Mouse (Mus musculus) erythroid progenitor cell, adult 5-6 weeks (primary cell): ENCODE measurements around the gene Aagab. TPM values are rescaled to one million over a fixed set of nuclear protein-coding genes. Genes with fewer than 3 reads are reported as not detected.

ENCODE experiments used
- ATAC-seq: replicated peaks from 2 replicates; pipeline ENCODE4 v1.8.0; 2016; ENCODE audit warnings: moderate number of reproducible peaks, mild to moderate bottlenecking, moderate TSS enrichment, inconsistent platforms; ENCODE audit not compliant: poor library complexity, low FRiP score, severe bottlenecking
- total RNA-seq, 2 experiments: library from RNA; stranded (forward) in 1 of 2; stranded (reverse) in 1 of 2; fragments of 150-400 nt in 1 of 2; fragments of 186-747, 209-891 nt in 1 of 2; gene quantifications; 2 replicates each; pipeline versions ENCODE4 v1.2.3 to v1.2.4; 2015 to 2017; ENCODE audit warnings: low replicate concordance in 2 of 2

Aagab gene
- total RNA-seq, 2 experiments from 2014 or later = 14.8 to 24.3 TPM

DNA sequence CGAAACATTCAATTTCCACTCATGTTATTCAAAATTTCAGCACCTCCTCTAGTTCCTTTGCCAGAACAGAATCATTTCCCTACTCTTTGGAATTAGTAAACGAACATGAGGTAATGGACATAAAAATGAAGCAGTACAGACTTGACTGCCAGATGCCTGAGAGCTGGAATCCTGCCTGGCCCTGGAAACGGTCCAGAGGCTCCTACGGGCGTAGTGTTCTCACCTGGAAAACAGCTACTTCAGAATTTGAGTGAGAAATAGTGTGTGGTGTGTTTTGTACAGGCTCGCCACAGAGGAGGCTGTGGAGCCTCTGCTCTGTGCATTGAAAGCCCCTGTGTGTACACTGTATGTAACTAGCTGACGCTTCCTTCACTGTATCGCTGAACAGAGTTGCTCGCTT is 5.8 kb upstream of the Aagab start:
- ATAC-seq = no peak

DNA sequence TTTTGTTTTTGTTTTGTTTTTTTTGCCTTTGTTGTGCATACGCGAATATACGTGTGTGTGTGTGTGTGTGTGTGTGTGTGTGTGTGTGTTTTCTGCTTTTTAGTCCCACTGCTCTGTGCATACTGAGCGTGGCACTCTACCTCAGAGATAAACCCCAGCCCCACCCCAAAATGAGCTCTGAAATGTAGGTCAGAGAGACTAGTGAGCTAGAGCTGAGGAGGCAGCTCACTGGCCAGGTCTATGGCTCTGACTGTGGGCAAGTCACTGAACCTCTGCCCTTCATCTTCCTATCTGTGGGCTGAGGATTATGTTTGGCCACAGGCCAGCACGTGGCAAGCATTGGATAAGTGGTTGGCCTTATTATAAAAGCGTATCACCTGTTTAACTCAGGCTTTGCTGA is 1.4 kb downstream of the Aagab start:
- peak; percentile 56 for ATAC-seq

DNA sequence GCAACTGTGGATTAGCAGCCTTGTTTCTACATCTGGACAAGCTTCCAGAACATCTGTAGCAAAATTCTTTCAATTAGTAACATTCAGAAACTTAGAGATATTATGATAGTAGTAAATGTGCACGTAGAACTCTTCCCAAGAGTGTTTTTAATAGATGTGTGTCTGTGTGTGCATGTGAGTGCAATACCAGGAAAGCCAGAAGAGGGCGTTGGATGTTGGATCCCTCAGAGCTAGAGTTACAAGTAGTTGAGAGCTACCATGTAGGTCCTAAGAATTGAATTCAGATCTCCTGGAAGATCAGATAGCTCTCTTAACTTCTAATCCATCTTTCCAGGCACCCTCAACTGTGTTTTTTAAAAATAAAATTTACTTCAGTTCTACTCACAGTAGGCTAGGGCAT is 4.1 kb downstream of the Aagab start:
- ATAC-seq = no peak

DNA sequence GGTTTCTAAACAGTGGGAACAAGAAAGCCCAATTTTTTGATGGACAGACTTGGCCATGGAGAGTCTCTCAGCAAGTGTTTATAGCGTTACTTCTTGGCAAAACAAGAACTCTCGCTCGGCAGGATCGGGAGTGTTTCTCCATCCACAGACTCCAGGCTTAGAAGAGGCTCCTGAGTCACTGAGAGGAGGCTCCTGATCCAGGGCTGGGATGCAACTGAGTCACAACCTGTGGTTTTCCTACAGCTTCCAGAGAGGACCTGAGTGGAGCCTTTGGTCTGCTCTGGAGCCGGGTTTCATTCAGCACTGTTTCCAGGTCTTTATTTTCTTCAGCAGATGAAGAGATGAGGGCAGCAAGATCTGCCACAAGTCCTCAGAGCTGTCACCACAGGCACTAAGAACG is 5.5 kb downstream of the Aagab start:
- no peak for ATAC-seq

DNA sequence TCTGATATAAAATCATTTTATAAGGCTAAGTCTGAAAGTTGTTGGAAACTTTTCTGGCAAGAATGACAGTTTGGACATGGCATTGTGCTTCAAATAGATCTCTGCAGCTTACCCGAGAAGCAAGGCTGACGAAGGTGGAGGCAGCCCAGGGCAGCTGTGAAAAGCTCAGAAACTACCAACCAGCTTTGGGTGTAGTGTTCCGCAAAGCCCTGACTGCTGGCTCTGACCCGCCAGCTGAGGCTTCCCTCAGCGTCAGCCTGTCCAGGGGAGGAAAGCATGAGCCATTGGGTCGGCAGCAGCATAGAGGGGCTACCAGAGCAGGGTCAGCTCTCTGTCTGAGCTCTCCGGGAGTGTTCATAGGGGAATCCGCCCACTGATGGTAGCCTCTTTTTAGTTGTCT is 6.8 kb downstream of the Aagab start:
- ATAC-seq = no peak

DNA sequence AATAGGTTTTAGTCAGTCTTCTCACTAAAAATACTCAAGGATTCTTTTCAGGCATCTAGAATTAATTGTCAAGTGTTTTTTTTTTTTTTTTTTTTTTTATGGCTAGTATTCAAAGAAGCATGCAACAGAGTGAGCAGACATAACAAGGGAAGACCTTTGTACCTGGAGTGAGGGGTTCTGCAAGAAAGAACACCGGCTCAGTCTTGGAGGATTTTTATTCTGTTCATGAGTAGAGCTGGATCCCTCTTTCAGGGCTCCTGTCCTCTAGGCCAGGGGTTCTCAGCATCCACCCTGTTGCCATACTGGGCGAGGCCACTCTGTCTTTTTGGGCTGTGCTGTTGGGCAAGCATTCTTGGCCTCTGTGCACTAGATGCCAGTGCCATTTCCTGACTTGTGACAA is 7.3 kb downstream of the Aagab start:
- ATAC-seq = no peak

DNA sequence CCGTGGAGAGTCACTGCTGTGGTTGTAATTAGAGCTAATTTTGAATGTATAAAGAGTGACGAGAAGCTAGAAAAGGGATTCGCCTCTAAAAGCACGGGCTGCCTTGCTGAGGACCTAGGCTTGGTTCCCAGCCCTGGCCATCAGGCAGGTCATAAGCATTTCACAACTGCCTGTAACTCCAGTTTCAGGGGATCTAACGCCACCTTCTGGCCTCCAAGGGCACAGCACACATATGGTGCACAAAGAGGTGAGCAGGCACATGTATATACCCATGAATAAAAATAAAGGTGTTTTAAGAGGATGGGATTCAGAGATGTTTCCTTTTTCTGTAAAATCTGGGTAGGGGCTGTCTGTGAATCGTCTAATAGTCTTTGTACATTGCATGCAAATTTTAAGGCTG is 7.8 kb downstream of the Aagab start:
- no peak for ATAC-seq

DNA sequence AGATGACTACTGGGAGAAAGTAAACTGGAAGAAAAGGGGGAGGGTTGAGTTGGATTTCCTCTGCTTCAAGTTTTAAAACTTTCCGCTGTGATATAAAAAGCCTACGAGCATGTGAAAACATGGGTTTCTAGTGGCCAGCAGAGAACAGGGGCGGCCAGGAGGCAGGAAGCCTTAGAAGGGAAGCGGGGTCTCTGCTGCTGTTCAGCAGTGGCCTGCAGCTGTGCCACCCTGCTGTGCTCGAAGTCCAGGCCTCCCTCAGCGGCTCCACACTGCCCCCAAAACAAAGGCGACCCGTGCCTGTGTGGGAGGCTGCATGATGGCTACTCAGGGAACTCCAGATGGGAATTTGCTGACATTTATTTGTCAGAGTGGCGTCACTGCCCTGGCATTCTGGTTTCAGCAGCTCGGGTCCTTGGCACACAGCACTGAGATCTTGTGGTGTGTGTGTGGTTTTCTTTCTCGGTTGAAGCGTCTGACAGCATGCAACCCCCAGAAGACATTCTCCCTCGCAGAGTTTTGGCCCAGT is 8.4 kb downstream of the Aagab start:
- ATAC-seq = no peak

DNA sequence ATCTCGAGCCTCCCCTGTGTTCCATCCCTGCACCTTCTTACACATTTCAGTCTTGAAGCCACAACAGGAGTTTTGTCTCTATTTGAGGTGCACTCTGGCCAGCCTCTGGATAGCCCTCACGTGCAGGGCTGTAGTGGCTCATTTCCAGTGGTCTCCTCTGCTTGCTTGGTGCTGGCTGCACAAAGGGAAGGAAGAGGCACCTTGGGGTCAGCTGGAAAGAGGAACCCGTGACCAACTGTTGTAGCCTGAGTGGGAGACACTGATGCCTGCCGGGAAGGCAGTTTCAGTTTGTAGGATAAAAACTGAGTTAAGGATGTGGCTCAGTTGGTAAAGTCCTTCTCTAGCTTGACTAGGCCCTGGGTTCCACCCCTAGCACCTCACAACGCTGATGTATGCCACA is 9.5 kb downstream of the Aagab start:
- ATAC-seq = no peak

DNA sequence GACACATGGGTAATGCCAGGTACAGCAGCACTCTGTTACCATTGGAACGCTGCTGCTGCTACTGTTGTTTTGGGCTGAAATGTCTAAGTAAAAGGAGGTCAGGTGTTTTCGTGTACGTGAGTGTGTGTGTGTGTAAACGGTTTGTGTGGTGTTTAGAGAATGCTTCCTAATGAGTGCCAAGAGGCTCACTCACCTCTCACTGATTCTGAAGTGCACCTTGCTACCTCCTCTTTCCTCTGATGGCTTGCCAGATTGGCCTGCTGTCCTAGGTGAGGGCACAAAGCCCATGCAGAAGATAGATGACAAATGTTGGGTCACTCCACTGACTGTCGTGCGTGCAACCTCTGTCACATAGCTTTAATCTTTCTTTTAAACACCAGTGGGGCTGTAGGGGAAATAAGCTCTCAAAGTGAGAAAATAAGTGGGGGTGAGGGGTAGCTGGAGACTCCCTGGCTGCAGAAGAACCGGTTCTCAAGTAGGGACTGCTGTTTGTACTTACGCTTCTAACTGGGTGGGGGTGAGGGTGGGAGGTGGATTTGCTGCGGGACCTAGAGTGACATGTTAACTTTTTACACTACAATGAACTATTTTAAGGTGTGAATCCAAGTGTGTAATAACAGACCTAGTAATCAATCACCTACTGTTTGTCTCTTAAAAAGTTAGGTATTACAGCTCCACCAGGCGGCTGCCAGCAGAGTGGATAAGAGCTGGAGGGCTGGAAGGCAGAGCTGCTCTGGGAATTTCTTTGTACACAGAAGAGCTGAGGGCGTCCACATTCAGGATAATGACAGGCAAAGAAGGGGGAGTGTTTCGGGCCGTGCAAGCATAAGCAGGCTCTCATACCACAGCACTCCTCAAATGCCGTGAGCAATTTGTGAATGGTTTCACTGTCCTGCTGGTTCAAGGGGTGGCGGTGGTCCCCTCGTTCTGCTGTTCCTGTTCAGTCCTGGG is 10.4 kb downstream of the Aagab start:
- no peak for ATAC-seq

DNA sequence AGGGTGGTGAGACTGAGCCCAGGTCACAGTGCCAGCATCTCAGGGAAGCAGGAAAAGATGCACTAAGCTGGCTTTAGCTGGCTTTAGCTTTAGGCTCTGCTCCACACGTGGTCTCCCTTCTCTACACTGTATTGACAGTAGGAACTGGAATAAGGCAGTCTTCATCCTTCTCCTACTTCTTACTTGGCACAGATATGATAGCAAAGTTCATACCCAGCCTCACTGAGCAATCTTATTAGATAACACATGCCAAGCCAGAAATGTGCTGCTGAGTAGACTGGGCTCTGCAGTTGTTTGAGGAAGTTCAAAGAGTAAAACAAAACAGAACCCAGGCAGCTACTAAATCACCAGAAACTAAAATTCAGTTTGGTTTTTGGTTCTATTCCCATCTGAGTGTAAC is 11.1 kb downstream of the Aagab start:
- ATAC-seq = no peak

DNA sequence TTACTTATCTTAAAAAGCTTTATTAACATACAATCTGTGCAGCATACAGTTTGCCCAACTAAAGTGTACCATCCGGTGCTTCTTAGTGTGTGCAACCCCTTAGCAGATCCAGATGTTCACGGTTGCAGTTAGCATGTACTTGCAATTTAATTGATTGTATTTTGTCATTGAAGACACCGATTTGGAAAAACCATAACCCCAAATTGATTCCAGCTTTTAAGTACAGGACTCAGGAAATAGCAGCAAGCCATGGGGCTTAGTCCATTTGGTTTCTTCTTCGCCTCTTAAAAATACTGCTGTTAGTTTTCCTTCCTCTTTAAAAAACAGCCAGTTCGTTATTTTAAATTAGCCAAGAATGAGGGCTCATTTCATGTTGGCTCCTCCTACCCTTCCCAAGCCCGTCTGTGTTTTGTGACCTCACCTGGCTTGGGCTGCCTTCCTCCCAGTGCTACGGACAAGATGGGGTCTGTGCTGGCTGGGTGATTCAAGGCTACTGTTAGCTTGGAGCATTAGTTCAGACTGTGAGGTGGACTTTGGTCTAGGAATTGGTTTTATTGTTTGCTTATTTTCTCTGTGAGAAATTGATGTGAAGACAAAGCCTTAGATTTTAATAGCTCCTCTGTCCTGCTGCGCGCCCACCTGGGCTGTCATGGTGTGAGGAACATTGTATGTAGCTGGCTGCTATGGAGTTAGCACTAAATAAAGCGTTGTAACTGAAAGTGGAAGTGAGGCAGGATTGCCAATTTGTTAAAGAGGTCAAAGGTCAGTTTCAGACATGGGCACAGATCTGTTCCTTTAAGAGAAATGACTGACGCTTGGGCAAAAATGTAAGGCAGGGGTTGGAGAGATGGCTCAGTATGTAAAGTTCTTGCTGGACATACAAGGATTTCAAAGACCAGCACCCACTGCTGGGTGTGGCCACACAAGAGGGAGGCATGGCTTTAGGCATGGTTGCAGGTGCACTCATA is 11.8 kb downstream of the Aagab start:
- no peak for ATAC-seq

DNA sequence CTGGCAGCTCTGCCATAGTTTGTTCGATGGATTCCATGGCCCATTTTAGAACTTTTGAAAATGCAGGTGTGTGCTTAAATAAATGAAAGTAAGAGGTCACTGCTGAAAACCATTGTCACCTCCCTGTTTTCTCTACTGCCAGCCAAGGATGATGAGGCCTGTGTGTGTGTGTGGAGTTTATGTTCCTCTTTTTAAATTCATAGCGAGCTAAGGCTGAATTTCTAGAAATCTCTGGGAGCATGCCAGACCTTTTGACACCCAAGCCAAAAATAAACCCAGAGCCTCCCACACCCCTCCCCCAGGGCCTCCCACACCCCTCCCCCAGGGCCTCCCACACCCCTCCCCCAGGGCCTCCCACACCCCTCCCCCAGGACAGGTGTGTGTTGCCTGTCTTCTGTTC is 15.5 kb downstream of the Aagab start:
- ATAC-seq = no peak

DNA sequence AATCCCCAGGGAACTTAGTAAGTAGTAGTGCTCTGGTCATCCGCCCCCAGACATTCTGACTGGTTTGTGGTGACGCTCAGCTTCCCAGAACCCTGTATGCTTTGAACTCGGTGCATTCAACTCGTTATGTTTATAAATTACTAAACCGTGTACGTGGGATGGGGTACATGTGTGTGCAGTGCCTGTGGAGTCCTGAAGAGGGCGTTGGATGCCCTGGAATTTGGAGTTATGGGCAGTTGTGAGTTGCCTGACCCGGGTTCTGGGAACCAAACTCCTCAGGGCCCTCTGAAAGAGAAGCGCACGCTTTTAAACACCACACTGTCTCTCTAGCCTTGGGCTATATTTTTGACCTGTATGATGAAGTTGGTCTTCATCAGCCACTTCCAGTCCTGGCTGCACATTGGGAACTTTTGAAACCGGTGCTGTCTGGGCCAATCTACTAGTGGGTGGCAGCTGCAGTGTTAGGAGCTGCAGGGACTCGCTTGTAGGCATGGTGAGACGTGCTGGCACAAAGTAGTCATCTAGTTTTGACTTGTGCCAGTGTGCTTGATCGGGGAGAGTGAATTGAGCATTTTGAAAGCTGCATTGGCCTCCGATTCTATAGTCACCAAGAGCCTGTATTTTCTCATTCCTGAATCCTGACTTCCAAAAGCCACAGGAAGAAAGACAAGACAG is 21.6 kb downstream of the Aagab start:
- ATAC-seq = no peak

DNA sequence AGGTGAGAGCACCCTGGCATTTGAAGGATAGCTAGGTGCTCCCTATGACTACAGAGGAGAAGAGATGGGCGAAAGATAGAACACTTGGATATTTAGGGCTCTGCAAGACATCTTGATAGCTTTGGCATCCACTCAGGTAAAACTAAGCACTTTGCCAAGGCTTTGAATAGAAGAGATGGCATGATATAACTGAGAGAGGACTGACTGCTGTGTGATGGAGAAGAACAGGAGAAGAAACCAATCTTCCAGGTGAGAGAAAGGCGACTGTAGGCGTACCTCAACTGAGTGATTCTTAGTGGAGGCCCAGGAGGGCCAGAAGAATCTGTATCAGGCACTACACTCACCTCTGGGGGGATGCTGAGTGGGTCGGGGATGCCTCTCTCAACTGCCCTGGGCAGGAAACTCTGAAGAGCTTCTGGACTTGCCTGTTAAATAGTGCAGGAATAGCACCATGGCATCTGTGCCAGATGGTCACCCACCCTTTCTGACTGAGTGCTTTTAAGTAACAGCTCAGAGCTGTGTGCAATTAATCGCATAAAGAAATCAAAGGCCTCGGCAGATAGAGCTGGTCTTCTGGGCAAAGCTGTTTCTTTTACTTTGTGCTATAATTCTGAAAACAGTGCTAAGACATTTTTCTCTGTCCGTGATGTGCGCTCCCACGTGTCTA is 22.8 kb downstream of the Aagab start:
- no peak for ATAC-seq

DNA sequence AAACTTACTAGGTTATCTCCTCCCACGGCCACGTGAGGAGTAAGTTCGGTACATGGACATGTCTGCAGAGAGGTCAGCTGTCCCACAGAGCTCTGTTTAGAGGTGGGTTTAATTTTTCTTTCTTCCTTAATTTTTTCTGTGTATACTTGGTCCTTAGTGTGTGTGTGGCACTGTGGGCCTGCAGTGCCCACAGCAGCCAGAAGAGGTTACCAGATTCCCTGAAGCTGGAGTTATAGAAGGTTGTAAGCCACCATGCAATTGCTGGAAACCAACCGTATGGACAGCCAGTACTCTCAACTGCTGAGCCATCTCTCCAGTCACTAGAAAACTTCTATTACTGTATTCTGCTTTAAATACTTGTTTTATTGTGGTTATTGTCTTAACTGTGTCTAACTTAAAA is 29.6 kb downstream of the Aagab start:
- no peak for ATAC-seq

DNA sequence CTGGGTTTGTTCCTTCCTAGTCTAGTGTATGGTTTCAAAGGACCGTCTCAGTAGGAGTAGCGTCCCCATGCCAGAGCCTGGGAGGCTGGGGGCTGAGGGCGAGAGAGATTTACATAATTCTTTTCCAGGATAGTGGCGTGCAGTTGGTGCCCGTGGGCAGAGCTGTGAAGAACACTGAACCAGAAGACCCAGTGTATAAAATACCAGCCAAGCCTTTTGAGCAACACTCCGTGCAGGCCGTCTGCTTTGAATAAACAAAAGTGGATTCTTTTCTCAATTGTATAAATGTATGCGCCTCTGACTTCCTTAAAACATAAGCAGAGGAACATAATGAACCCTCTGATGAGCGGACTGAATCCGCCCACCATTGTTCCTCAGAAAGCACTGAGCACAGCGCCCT is 30.5 kb downstream of the Aagab start:
- ATAC-seq = no peak

DNA sequence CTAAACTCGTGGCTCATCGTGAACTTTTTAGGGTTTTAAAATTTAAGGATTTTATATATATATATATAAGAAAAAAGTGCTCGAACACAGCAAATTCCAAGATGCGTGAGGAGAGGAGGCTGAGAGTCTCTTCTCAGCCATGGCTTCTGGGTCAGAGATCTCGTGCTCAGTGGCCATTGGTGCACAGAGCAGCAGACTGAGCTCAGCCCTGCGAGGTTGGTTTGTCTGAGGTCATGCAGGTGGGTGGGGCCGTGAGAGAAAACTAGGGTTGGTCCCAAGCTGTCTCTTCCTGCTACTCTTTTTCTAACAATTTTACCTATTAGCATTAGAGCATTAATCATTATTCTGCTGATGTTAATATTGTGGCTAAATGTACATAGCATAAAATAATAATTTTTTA is 30.9 kb downstream of the Aagab start:
- no peak for ATAC-seq

DNA sequence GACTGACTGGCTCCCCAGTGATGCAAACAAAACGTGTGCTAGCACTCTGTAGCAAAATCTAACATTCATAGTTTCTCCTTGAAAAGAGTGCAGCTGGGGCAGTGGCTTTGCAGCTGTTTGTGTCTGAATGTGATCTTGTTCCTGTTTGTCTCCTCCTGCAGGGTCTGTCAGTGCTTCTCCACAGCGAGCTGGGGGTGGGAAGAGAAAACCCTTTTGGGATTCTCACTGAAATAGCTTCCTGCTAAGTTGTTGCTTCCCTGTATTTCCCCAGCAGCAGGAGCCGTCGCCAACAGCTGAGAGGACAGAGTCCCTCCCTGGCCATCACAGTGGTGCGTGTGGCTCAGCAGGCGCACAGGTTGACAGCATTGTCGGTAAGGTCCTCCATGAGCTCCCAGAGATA is 33.7 kb downstream of the Aagab start:
- ATAC-seq = no peak
